Mouse (Mus musculus) Patski (cell line): Measurements from ENCODE around the gene Fth1. TPM values are rescaled to one million over a fixed set of nuclear protein-coding genes. Genes with fewer than 3 reads are reported as not detected.
"Not testable (repeated sequence)": the region's sequence is repeated elsewhere in the genome, so short reads cannot be mapped to it uniquely, and the experiment has no call there.

Experiments
- ATAC-seq: fragments of 100-300 bp; one replicate; pipeline ENCODE4 v1.8.0; 2021
- CTCF ChIA-PET: fragments of 350-600 bp; sonication (Branson Sonifier 250); formaldehyde crosslinking; loops from one replicate; lab custom pipeline; 2022; ENCODE audit warnings: inconsistent platforms; lab: Charles Lee
- POLR2A ChIA-PET: fragments of 350-600 bp; sonication (Branson Sonifier 250); formaldehyde crosslinking; loops from one replicate; lab custom pipeline; 2022; ENCODE audit warnings: antibody characterized with exemption, inconsistent platforms; lab: Charles Lee
- DNase-seq: peaks from one replicate; pipeline ENCODE4 v3.0.0-alpha.2; 2011; ENCODE audit warnings: low read depth, low spot score
- H3K27me3 ChIP-seq: fragments of 371-371 bp; one replicate; pipeline ENCODE4 v1.5.1; 2021
- CTCF ChIP-seq: fragments of 100-300 bp; IDR thresholded peaks from one replicate; pipeline ENCODE4 v1.5.1; 2021
- in situ Hi-C: fragments of 300-500 bp; cut with MboI; formaldehyde crosslinking; loops from 3 replicates; pipeline ENCODE4 v1.11.1; 2018; ENCODE audit warnings: low pct_unique_long_range_greater_than_20kb, mixed read lengths
- polyA plus RNA-seq: library from polyadenylated mRNA; unstranded; gene quantifications from one replicate; pipeline ENCODE4 v1.2.3, GENCODE M21; 2021

Gene Fth1
- polyA plus RNA-seq: 2,141 TPM

DNA sequence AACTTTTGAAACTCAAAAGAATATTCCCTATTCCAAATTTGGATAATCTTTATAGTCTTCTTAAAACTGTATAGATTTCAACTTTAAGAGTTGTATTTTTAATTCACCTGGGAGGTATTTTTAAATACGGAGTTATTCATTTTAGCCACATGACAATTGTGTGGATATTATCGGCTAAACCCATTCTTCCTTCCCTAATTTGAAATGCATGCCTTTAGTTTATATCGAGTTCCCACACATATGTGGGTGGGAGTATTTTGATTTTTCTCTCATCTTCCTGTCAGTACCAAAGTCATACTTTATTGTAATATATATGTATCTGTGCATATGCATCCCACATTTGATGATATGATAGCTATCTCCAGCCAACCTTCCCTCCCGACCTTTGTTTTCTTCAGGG is at the start of gene Fth1:
Gene Fth1, plus strand, starts transcription at position 341 of the 400 bp plus-strand sequence.
- no peaks in the 10 kb centered on the region for H3K27me3 ChIP-seq
- CTCF ChIA-PET: interaction anchor here (1.2 to 4.7 kb wide), 3 partner anchors 10 to 68 kb away, joined by 4 to 19 read pairs (median 17); no protein-coding TSS in a partner anchor
- ATAC-seq (no peak), DNase-seq (no peak)
- in situ Hi-C loops: no loop called here
- POLR2A ChIA-PET: no interaction called here
- no peak for TF ChIP-seq CTCF

DNA sequence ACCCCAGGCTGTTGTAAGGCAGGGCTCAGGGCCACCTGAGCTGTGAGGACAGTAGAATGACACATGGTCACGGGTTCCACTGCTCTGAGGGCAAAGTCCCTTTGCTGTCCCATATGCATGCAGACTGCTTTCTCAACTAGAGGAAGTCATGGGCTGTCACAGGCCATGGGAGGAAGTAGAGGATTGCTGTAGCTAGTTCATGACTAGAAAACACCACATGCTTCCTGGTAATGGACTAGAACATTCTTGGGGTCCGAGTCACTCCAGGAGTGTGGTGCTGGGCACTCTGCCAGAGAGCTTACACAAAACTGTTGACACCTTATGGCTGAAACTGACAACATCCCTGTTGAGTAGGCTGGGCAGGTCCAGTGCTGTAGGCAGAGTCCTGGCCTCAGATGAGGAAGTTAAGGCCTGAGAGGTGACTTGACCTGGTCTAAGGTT is 49.2 kb upstream of the Fth1 start:
- H3K27me3 ChIP-seq, in situ Hi-C loops, DNase-seq, POLR2A ChIA-PET: not testable (repeated sequence)
- CTCF ChIA-PET: interaction anchor here (1.3 to 3.5 kb wide), 4 partner anchors 10 to 59 kb away, joined by 4 to 16 read pairs (median 8); no protein-coding TSS in a partner anchor
- ATAC-seq: peak; percentile 39

DNA sequence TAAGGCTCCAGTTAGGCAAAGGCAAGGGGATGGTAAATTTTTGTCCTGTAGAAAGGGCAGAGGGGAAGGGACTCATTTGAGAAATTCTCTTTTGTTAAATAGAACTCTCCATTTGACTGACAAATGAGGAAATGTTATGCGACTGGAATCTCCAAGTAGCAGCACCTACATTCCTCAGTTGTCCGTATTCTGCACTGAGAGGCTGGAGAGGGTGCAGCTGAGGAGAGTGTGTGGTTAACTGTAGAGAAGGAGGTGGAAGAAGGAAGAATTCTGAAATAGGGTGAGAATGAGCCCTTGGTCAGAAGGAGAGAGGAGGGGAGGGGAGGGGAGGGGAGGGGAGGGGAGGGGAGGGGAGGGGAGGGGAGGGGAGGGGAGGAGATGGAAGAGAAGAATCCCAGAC is 46.5 kb upstream of the Fth1 start:
- ChIA-PET POLR2A (no interaction called here), CTCF (interaction anchor here (1.1 to 4.9 kb wide), 5 partner anchors 8 to 57 kb away, joined by 3 to 17 read pairs (median 3); no protein-coding TSS in a partner anchor)
- in situ Hi-C loops: no loop called here
- ATAC-seq: no peak
- H3K27me3 ChIP-seq: no peaks in the 10 kb centered on the region
- no peak for TF ChIP-seq CTCF
- DNase-seq: no peak

DNA sequence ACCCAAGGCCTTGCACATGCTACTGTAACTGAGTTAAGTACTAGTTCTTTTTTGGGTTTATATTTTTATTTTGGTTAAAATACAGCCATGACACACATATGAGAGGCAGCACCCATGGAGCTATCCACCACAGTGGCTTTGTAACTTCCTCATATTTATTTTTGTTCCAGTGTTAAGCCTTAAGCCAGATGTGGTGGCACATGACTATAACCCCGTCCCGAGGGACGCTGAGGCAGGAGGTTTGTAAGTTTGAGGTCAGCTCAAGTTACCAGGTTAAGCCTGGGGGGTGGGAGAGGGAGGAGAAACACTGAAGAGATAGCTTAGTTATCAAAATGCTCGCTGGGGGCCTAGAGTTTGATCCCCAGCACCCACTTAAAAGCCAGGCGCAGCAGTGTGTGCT is 43.8 kb upstream of the Fth1 start:
- ChIA-PET POLR2A (interaction anchor here (0.9 to 1.4 kb wide), 4 partner anchors 8 to 99 kb away, joined by 3 to 4 read pairs (median 3); no protein-coding TSS in a partner anchor), CTCF (interaction anchor here (0.7 to 4.9 kb wide), 3 partner anchors 8 to 45 kb away, joined by 3 to 17 read pairs (median 3); no protein-coding TSS in a partner anchor)
- H3K27me3 ChIP-seq: no peaks in the 10 kb centered on the region
- TF ChIP-seq CTCF: no peak
- in situ Hi-C loops: no loop called here
- DNase-seq (no peak), ATAC-seq (no peak)

DNA sequence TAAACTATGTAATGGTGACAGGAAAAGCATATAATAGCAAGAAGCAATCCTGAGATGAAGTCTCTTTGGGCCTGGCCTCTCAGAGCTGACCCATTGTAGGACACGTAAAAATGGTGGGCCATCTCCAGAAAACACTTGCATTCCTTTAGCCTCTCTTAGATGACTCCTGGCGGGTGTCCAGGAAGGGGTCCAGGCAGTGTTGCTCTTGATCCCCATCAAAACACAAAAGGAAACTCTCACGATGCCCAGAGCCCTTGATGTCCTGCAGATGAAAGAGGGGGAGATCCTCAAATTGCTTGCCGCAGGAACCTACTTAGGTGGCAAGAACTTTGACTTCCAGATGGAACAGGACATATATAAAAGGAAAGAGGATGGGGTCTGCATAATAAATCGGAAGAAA is 43.0 kb upstream of the Fth1 start:
- H3K27me3 ChIP-seq: no peaks in the 10 kb centered on the region
- DNase-seq (no peak), ATAC-seq (no peak)
- ChIA-PET CTCF (no interaction called here), POLR2A (interaction anchor here (1.3 to 1.4 kb wide), 2 partner anchors 15 to 47 kb away, joined by 3 to 4 read pairs; no protein-coding TSS in a partner anchor)
- in situ Hi-C loops: no loop called here
- no peak for TF ChIP-seq CTCF

DNA sequence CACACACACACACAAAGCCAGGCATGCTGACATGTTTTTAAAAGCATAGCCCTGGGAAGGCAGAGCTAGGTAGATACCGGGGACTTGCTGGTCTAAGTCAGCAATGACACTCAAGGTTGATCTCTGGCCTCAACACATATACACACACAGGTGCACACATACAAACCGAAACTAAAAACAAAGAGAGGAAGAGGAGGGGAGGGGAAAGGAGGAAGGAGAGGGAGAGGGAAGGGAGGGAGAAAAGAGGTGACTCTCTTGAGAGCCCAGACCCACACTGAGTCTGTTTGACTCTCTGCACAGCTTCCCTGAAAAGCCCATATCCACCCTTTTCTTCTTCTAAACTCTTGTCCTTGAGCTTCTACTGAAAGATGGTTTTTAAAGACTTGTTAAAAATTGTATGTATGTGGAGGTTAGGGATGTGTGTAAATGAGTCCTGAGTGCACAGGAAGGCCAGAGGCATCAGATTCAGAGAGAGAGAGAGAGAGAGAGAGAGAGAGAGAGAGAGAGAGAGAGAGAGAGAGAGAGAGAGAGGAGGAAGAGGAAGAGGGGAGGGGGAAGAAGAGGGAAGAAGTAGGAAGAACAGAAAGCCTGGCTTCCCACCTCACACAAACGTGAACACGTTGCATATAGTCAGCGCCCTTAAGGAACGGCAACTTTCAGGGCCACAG is 42.1 kb upstream of the Fth1 start:
- POLR2A ChIA-PET: interaction anchor here (0.6 kb wide), 3 partner anchors 21 to 1093 kb away, joined by 4 to 6 read pairs (median 4); no protein-coding TSS in a partner anchor
- DNase-seq: no peak
- no peak for TF ChIP-seq CTCF
- in situ Hi-C loops: no loop called here
- ATAC-seq: no peak
- H3K27me3 ChIP-seq: no peaks in the 10 kb centered on the region
- CTCF ChIA-PET: interaction anchor here (1.0 kb wide), 1 partner anchor 13 kb away, joined by 3 read pairs; no protein-coding TSS in a partner anchor

DNA sequence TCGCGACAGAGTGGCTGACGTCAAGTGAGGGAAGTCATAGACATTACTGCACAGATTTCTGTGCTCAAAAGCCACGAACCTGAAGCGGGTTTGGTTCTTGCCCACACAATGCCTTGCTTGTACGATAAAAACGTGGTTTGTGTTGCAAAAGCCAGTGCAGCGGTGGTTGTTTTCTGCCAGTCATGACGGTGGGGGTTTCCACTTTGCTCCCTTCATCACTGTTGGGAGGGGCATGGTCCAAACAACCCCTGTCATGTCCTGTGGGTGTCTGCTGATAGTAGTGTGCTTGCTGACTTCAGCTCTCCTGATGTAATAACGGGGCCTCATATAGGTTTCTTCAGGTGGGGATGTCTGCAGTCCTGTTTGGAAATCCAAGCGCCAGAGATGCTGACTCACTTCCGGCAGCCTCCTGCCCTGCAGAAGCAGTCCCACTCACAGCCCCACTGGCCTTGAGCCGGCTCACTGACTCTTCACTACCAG is 41.5 kb upstream of the Fth1 start:
- DNase-seq (no peak), ATAC-seq (no peak)
- H3K27me3 ChIP-seq: no peaks in the 10 kb centered on the region
- in situ Hi-C loops: no loop called here
- no peak for TF ChIP-seq CTCF
- ChIA-PET POLR2A (no interaction called here), CTCF (interaction anchor here (0.7 to 1.4 kb wide), 5 partner anchors 13 to 121 kb away, joined by 3 to 4 read pairs (median 3); no protein-coding TSS in a partner anchor)

DNA sequence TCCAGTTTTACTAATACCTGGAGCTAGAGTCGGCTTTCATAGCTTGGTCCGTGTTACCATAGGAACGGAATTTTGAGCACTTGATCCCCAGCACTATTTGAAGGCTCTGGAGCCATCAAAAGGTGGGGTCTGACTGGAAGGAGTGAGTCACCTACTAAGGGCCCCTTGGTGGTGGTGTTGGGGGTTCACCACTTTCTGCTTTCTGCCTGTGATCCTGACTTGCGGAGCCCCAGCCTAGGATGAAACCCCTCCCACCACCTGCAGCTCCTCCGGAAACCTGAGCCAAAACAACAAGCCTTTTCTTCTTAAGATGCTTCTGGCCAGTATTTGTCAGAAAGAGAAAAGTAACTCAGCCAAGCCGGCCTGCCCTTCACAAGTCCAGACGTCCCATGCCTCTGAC is 40.6 kb upstream of the Fth1 start:
- no peak for DNase-seq
- in situ Hi-C loops: no loop called here
- POLR2A ChIA-PET: interaction anchor here (1.3 kb wide), 1 partner anchor 243 kb away, joined by 3 read pairs; the partner anchor contains the start of gene Fads1

DNA sequence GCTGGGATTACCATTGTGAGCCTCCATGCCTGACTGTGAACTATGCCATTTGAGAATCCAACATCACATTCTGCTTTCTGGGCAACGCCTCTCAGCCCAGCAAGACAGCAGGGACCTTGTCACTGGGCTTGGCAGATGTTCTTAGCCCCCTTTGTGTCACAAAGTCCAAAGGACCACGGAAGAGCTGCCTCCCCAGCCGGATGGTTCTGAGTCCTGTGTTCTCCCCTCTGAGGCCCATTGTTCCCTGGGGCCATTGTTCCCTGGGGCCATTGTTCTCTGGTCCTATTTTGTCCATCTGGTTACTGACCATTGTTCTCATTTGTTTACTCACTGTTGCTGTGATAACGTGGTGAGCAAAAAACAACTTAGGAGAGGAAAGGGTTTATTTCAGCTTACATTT is 39.5 kb upstream of the Fth1 start:
- no peaks in the 10 kb centered on the region for H3K27me3 ChIP-seq
- ChIA-PET CTCF (no interaction called here), POLR2A (interaction anchor here (1.3 kb wide), 1 partner anchor 242 kb away, joined by 3 read pairs; the partner anchor contains the start of gene Fads1)
- no peak for TF ChIP-seq CTCF
- in situ Hi-C loops: no loop called here
- DNase-seq (no peak), ATAC-seq (no peak)

More for the DNA sequence above, 40.6 kb upstream of the Fth1 start:
- CTCF ChIA-PET: interaction anchor here (0.7 to 1.4 kb wide), 4 partner anchors 13 to 120 kb away, joined by 3 to 4 read pairs (median 3); no protein-coding TSS in a partner anchor
- TF ChIP-seq CTCF: no peak
- no peak for ATAC-seq
- no peaks in the 10 kb centered on the region for H3K27me3 ChIP-seq

DNA sequence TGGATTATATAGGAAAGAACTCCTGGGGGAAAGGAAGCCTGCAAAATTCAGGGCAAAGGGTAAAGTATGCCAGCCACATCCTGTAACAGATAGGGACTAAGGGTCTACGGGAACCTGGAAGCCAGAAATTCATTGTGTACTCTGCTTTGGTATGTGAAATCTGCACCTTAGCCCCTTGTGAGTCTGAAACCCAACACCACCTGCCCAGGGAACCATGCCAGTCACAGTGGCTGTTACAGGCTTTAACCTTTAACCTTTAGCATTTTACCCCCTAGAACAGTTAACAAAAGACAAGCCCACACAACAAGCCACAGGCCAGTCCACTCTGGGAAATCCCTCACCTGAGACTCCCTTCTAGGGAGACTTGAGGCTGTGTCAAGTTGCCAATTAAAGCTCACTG is 38.6 kb upstream of the Fth1 start:
- no peak for TF ChIP-seq CTCF
- H3K27me3 ChIP-seq: no peaks in the 10 kb centered on the region
- ATAC-seq: no peak
- POLR2A ChIA-PET: interaction anchor here (0.6 kb wide), 1 partner anchor 27 kb away, joined by 5 read pairs; no protein-coding TSS in a partner anchor
- CTCF ChIA-PET: interaction anchor here (2.5 to 3.1 kb wide), 2 partner anchors 21 to 49 kb away, joined by 7 to 12 read pairs; no protein-coding TSS in a partner anchor
- in situ Hi-C loops: no loop called here
- no peak for DNase-seq
